Mouse (Mus musculus): ENCODE measurements at regions not wholly inside any gene's neighbourhood (a gene's known extent, or its start where the extent isn't known, plus 50 kb on each side); places are given as distances from the start of the nearest gene placed in this dataset.

GRCm38 (mm10) chr1:106465243-106465976 lies 248.7 kb downstream of the Bcl2 start:
- no peak overlapping the region for H3K9ac ChIP-seq (ENCODE audit: low read depth, low read length, severe bottlenecking)
- H3K27ac ChIP-seq (replicated peaks; ENCODE audit: low read depth, low read length), result no peak overlapping the region
- DNase-seq (ENCODE audit: low spot score), result no peak
- H3K9me3 ChIP-seq (ENCODE audit: control insufficient read depth, low read length), result no peaks in the 10 kb centered on the region
- no peak for TF ChIP-seq POLR2A (IDR thresholded peaks at IDR 0.05; ENCODE audit: borderline replicate concordance, extremely low read depth, insufficient read depth, insufficient read length)
- H3K36me3 ChIP-seq (ENCODE audit: control insufficient read depth, insufficient read depth, low read length), result no peaks in the 10 kb centered on the region
- H3K4me1 ChIP-seq (ENCODE audit: control insufficient read depth, insufficient read depth, low read length), result no peaks in the 10 kb centered on the region
- no peak for ATAC-seq (ENCODE audit: low FRiP score, low read depth)
- H3K4me3 ChIP-seq (replicated peaks; ENCODE audit: low read length), result no peak overlapping the region
- WGBS, result 56% methylated on average over 4 of the region's 4 CpGs
- H3K27me3 ChIP-seq (ENCODE audit: control insufficient read depth, insufficient read depth, low read length), result no peaks in the 10 kb centered on the region
- no peak overlapping the region for H3K4me2 ChIP-seq (replicated peaks; ENCODE audit: low read depth, low read length, severe bottlenecking)

GRCm38 (mm10) chr1:106464726-106465125 lies 249.3 kb downstream of the Bcl2 start:
- H3K9me3 ChIP-seq (ENCODE audit: control insufficient read depth, low read length), result no peaks in the 10 kb centered on the region
- WGBS, result 57% methylated on average over 2 of the region's 2 CpGs
- H3K27me3 ChIP-seq (ENCODE audit: control insufficient read depth, insufficient read depth, low read length), result no peaks in the 10 kb centered on the region
- H3K27ac ChIP-seq (replicated peaks; ENCODE audit: low read depth, low read length), result no peak overlapping the region
- H3K4me2 ChIP-seq (replicated peaks; ENCODE audit: low read depth, low read length, severe bottlenecking), result no peak overlapping the region
- no peak for ATAC-seq (ENCODE audit: low FRiP score, low read depth)
- H3K4me1 ChIP-seq (ENCODE audit: control insufficient read depth, insufficient read depth, low read length), result no peaks in the 10 kb centered on the region
- H3K36me3 ChIP-seq (ENCODE audit: control insufficient read depth, insufficient read depth, low read length), result no peaks in the 10 kb centered on the region
- H3K4me3 ChIP-seq (replicated peaks; ENCODE audit: low read length), result no peak overlapping the region
- no peak for DNase-seq (ENCODE audit: low spot score)
- no peak overlapping the region for H3K9ac ChIP-seq (ENCODE audit: low read depth, low read length, severe bottlenecking)
- no peak for TF ChIP-seq POLR2A (IDR thresholded peaks at IDR 0.05; ENCODE audit: borderline replicate concordance, extremely low read depth, insufficient read depth, insufficient read length)

- Histone ChIP-seq H3K27me3 (ENCODE audit: control insufficient read depth, insufficient read depth, low read length) (no peaks in the 10 kb centered on the region), H3K4me2 (replicated peaks; ENCODE audit: low read depth, low read length, severe bottlenecking) (no peak overlapping the region), H3K9ac (ENCODE audit: low read depth, low read length, severe bottlenecking) (no peak overlapping the region), H3K4me3 (replicated peaks; ENCODE audit: low read length) (no peak overlapping the region), H3K36me3 (ENCODE audit: control insufficient read depth, insufficient read depth, low read length) (no peaks in the 10 kb centered on the region), H3K27ac (replicated peaks; ENCODE audit: low read depth, low read length) (no peak overlapping the region), H3K4me1 (ENCODE audit: control insufficient read depth, insufficient read depth, low read length) (no peaks in the 10 kb centered on the region), H3K9me3 (ENCODE audit: control insufficient read depth, low read length) (no peaks in the 10 kb centered on the region)
- no peak for ATAC-seq (ENCODE audit: low FRiP score, low read depth)
- no peak for TF ChIP-seq POLR2A (IDR thresholded peaks at IDR 0.05; ENCODE audit: borderline replicate concordance, extremely low read depth, insufficient read depth, insufficient read length)
- DNase-seq (ENCODE audit: low spot score), result no peak
These were observed 251.5 kb downstream of the Bcl2 start for GRCm38 (mm10) chr1:106462595-106462994.

DNA sequence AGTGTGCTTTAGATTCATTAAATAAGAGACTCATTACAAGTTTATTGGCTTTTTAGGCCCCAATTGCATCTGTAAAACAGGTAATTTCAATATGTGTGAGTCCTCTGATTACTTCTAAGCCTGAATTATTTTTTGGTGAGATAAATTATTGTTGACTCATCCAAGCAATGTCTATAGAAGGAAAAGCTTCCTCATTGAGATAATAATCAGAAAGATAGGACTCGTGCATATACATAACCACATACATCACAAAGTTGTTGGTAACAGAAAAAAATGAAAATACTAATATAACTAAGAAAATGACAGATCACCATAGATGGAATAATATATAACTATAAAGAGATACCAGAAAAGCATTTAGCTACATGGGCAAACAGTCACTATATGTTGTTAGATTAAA lies 252.0 kb downstream of the Bcl2 start:
- H3K9me3 ChIP-seq (ENCODE audit: control insufficient read depth, low read length), result no peaks in the 10 kb centered on the region
- ATAC-seq (ENCODE audit: low FRiP score, low read depth) (no peak), DNase-seq (ENCODE audit: low spot score) (no peak)
- H3K9ac ChIP-seq (ENCODE audit: low read depth, low read length, severe bottlenecking), result no peak overlapping the region
- H3K36me3 ChIP-seq (ENCODE audit: control insufficient read depth, insufficient read depth, low read length), result no peaks in the 10 kb centered on the region
- 85% methylated on average over 1 of the region's 1 CpGs for WGBS
- H3K4me1 ChIP-seq (ENCODE audit: control insufficient read depth, insufficient read depth, low read length), result no peaks in the 10 kb centered on the region
- no peak overlapping the region for H3K4me3 ChIP-seq (replicated peaks; ENCODE audit: low read length)
- no peak overlapping the region for H3K4me2 ChIP-seq (replicated peaks; ENCODE audit: low read depth, low read length, severe bottlenecking)
- TF ChIP-seq POLR2A (IDR thresholded peaks at IDR 0.05; ENCODE audit: borderline replicate concordance, extremely low read depth, insufficient read depth, insufficient read length), result no peak
- no peak overlapping the region for H3K27ac ChIP-seq (replicated peaks; ENCODE audit: low read depth, low read length)
- H3K27me3 ChIP-seq (ENCODE audit: control insufficient read depth, insufficient read depth, low read length), result no peaks in the 10 kb centered on the region

GRCm38 (mm10) chr1:106460957-106461356 lies 253.1 kb downstream of the Bcl2 start:
- Histone ChIP-seq H3K9ac (ENCODE audit: low read depth, low read length, severe bottlenecking) (no peak overlapping the region), H3K36me3 (ENCODE audit: control insufficient read depth, insufficient read depth, low read length) (no peaks in the 10 kb centered on the region), H3K4me1 (ENCODE audit: control insufficient read depth, insufficient read depth, low read length) (no peaks in the 10 kb centered on the region), H3K27me3 (ENCODE audit: control insufficient read depth, insufficient read depth, low read length) (no peaks in the 10 kb centered on the region), H3K27ac (replicated peaks; ENCODE audit: low read depth, low read length) (no peak overlapping the region), H3K4me3 (replicated peaks; ENCODE audit: low read length) (no peak overlapping the region), H3K9me3 (ENCODE audit: control insufficient read depth, low read length) (no peaks in the 10 kb centered on the region), H3K4me2 (replicated peaks; ENCODE audit: low read depth, low read length, severe bottlenecking) (no peak overlapping the region)
- WGBS, result 70% methylated on average over 2 of the region's 2 CpGs
- DNase-seq (ENCODE audit: low spot score) (no peak), ATAC-seq (ENCODE audit: low FRiP score, low read depth) (no peak)
- TF ChIP-seq POLR2A (IDR thresholded peaks at IDR 0.05; ENCODE audit: borderline replicate concordance, extremely low read depth, insufficient read depth, insufficient read length), result no peak

Measured in limb, embryonic 14.5 days (tissue).